In the genomic region with DNA sequence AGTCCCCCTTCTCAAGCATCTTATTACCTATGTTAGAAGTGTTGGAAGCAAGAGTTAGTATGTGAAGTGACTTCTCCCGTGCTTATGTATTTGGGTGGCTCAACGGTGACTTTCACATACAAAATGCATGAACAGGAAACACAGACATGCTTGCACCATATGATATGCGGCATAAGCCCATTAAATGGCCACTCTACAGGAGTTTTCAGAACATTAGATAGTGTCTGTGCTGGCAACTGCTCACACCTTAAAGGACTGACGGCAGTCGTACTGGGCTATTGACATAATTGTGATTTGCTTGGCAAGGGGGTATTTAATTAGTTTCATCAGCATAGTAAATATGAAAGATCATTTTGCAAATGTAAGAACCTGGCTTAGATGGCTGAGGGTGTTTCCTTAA, we compare ENCODE assay signal across 9 mouse cellular contexts. TPM values are rescaled to one million over a fixed set of nuclear protein-coding genes. Genes with fewer than 3 reads are reported as not detected.
DNase-seq lines count a peak whose midpoint lies in the region; ATAC-seq and TF ChIP-seq lines count a peak whose summit lies in the region.
"Had no signal": no experiment of that assay in that cellular context is flagged by ENCODE, and none has a peak within 500 bp of the region (broad histone marks: within the 10 kb centered on the region; RNA-seq: fewer than 3 reads in every experiment).

No protein-coding gene starts in this region.

- no peak overlapping the region for H3K9ac ChIP-seq in lung, embryonic 16.5 days (ENCODE audit: low read length)
- H3K9ac ChIP-seq in forebrain, postnatal 0 days = no peak overlapping the region
- H3K9ac ChIP-seq in limb, embryonic 15.5 days = no peak overlapping the region
- H3K9ac ChIP-seq in stomach, embryonic 16.5 days (ENCODE audit: low read length) = no peak overlapping the region

- H3K9me3 ChIP-seq in lung, embryonic 16.5 days (ENCODE audit: control insufficient read depth, low read length) = no peaks in the 10 kb centered on the region
- H3K9me3 ChIP-seq in forebrain, postnatal 0 days (ENCODE audit: low read length) = no peaks in the 10 kb centered on the region
- no peaks in the 10 kb centered on the region for H3K9me3 ChIP-seq in limb, embryonic 15.5 days
- H3K9me3 ChIP-seq in stomach, embryonic 16.5 days (replicated peaks; ENCODE audit: control insufficient read depth, low read length) = no peaks in the 10 kb centered on the region

- TF ChIP-seq CTCF in lung, adult 2 months (IDR thresholded peaks at IDR 0.05; ENCODE audit: insufficient read depth, low read length) = no peak
- no peak for TF ChIP-seq CTCF in forebrain, postnatal 0 days (IDR thresholded peaks at IDR 0.05; ENCODE audit: low read depth)

- H3K4me1 ChIP-seq in lung, embryonic 16.5 days (replicated peaks; ENCODE audit: control insufficient read depth, insufficient read depth, low read length) = peaks cover 6% of the 10 kb centered on the region
- H3K4me1 ChIP-seq in lung, adult 2 months (ENCODE audit: control insufficient read depth, insufficient read depth, low read length) = no peaks in the 10 kb centered on the region
- no peaks in the 10 kb centered on the region for H3K4me1 ChIP-seq in forebrain, postnatal 0 days (ENCODE audit: insufficient read depth)
- H3K4me1 ChIP-seq in limb, embryonic 15.5 days = peaks cover 16% of the 10 kb centered on the region
- peaks cover 11% of the 10 kb centered on the region for H3K4me1 ChIP-seq in stomach, embryonic 16.5 days (ENCODE audit: control insufficient read depth, insufficient read depth, low read length)

- 39% methylated on average over 5 of the region's 5 CpGs for WGBS in lung, embryonic 16.5 days
- WGBS in lung, adult 2 months = 42% methylated on average over 5 of the region's 5 CpGs
- 45% methylated on average over 5 of the region's 5 CpGs for WGBS in forebrain, postnatal 0 days
- 41% methylated on average over 5 of the region's 5 CpGs for WGBS in limb, embryonic 15.5 days
- 50% methylated on average over 5 of the region's 5 CpGs for WGBS in stomach, embryonic 16.5 days

- H3K27me3 ChIP-seq in lung, embryonic 16.5 days (ENCODE audit: control insufficient read depth, insufficient read depth, low read depth, low read length) = no peaks in the 10 kb centered on the region
- H3K27me3 ChIP-seq in forebrain, postnatal 0 days (ENCODE audit: insufficient read depth, low read length) = no peaks in the 10 kb centered on the region; the same call in 1 of the 2 replicates
- peaks cover 14% of the 10 kb centered on the region; the same call in 1 of the 2 replicates for H3K27me3 ChIP-seq in limb, embryonic 15.5 days
- no peaks in the 10 kb centered on the region; the same call in 1 of the 2 replicates for H3K27me3 ChIP-seq in stomach, embryonic 16.5 days (ENCODE audit: control insufficient read depth, insufficient read depth, low read length)

- H3K36me3 ChIP-seq in lung, embryonic 16.5 days (ENCODE audit: control insufficient read depth, insufficient read depth, low read length) = no peaks in the 10 kb centered on the region
- no peaks in the 10 kb centered on the region for H3K36me3 ChIP-seq in forebrain, postnatal 0 days (ENCODE audit: insufficient read depth)
- no peaks in the 10 kb centered on the region for H3K36me3 ChIP-seq in limb, embryonic 15.5 days
- H3K36me3 ChIP-seq in stomach, embryonic 16.5 days (ENCODE audit: control insufficient read depth, insufficient read depth, low read length) = no peaks in the 10 kb centered on the region

- no peak overlapping the region for H3K27ac ChIP-seq in lung, embryonic 16.5 days (ENCODE audit: low read length)
- no peak overlapping the region for H3K27ac ChIP-seq in forebrain, postnatal 0 days (ENCODE audit: low read depth, low read length)
- no peak overlapping the region for H3K27ac ChIP-seq in limb, embryonic 15.5 days
- H3K27ac ChIP-seq in stomach, embryonic 16.5 days (ENCODE audit: low read length) = no peak overlapping the region

- TF ChIP-seq POLR2A in lung, adult 2 months (IDR thresholded peaks at IDR 0.05; ENCODE audit: borderline replicate concordance, extremely low read depth, low read depth, low read length) = no peak

- peak overlapping the region; percentile 81 for H3K4me3 ChIP-seq in lung, embryonic 16.5 days (ENCODE audit: low read length)
- H3K4me3 ChIP-seq in lung, adult 2 months (replicated peaks; ENCODE audit: extremely low read depth, low read depth, low read length) = no peak overlapping the region
- H3K4me3 ChIP-seq in forebrain, postnatal 0 days (ENCODE audit: low read depth, low read length) = peak overlapping the region; percentile 85; the same call in 1 of the 2 replicates
- 0 out of 2 replicates have a peak overlapping the region, but pooled peaks have one; percentile 74 for H3K4me3 ChIP-seq in limb, embryonic 15.5 days
- peak overlapping the region; percentile 80; the same call in 1 of the 2 replicates for H3K4me3 ChIP-seq in stomach, embryonic 16.5 days (replicated peaks; ENCODE audit: low read length)

- DNase-seq in lung, adult 2 months = no peak
- no peak for DNase-seq in forebrain, postnatal 0 days
- no peak for DNase-seq in right cerebral cortex, postnatal 10 days (ENCODE audit: low spot score in 2 of 2)
- DNase-seq in adrenal gland, adult 2 months = no peak
- no peak for DNase-seq in adipocyte (ENCODE audit: low spot score)

- peak overlapping the region; percentile 95 for H3K4me2 ChIP-seq in lung, embryonic 16.5 days (ENCODE audit: low read depth, low read length)
- H3K4me2 ChIP-seq in forebrain, postnatal 0 days (ENCODE audit: low read depth) = peak overlapping the region; percentile 92
- peak overlapping the region; percentile 90; the same call in 1 of the 2 replicates for H3K4me2 ChIP-seq in limb, embryonic 15.5 days
- peak overlapping the region; percentile 91 for H3K4me2 ChIP-seq in stomach, embryonic 16.5 days (ENCODE audit: low read depth, low read length)

- no peak for ATAC-seq in lung, embryonic 16.5 days (ENCODE audit: low read depth)
- no peak for ATAC-seq in forebrain, postnatal 0 days
- no peak for ATAC-seq in limb, embryonic 15.5 days (ENCODE audit: insufficient number of reproducible peaks, low FRiP score, low TSS enrichment, low read depth)
- no peak for ATAC-seq in stomach, embryonic 16.5 days (ENCODE audit: insufficient read depth, low FRiP score)

RNA-seq across cellular contexts. Expression of gene Slc4a4, which starts 0.7 kb away (rescaled TPM):
- polyA plus RNA-seq in lung, embryonic 16.5 days (2015; fragmentation: Nextera tagmentation; extraction: Ambion mirVana) = 2.4 and 2.8 TPM in 2 replicates
- polyA plus RNA-seq in lung, adult 2 months (2012; rRNA removed) = 2.7 and 4.8 TPM in 2 replicates
- 24.5 and 34.7 TPM in 2 replicates for total RNA-seq in forebrain, postnatal 0 days (2014; rRNA removed)
- polyA plus RNA-seq in forebrain, postnatal 0 days (2015; fragmentation: Nextera tagmentation; extraction: Ambion mirVana) = 3.7 and 11.8 TPM in 2 replicates
- polyA plus RNA-seq in limb, embryonic 15.5 days (2015; fragmentation: Nextera tagmentation; extraction: Ambion mirVana) = 2.0 and 2.1 TPM in 2 replicates
- polyA plus RNA-seq in stomach, embryonic 16.5 days (2015; fragmentation: Nextera tagmentation; extraction: Ambion mirVana) = 1.8 and 2.6 TPM in 2 replicates
- 10 to 100 TPM; 42.7 to 65.1 TPM for total RNA-seq in adrenal gland, adult 2 months (2021)
- 3.3 and 3.9 TPM in 2 replicates for polyA plus RNA-seq in adrenal gland, adult 2 months (2012; rRNA removed)
- total RNA-seq: megakaryocyte, adult 5-6 weeks had no signal
